Mouse (Mus musculus): ENCODE data around the gene Ptpn14. TPM values are rescaled to one million over a fixed set of nuclear protein-coding genes. Genes with fewer than 3 reads are reported as not detected.

Ptpn14 gene
- total RNA-seq, 1 experiment from 2014 or later: 1.7 TPM

DNA sequence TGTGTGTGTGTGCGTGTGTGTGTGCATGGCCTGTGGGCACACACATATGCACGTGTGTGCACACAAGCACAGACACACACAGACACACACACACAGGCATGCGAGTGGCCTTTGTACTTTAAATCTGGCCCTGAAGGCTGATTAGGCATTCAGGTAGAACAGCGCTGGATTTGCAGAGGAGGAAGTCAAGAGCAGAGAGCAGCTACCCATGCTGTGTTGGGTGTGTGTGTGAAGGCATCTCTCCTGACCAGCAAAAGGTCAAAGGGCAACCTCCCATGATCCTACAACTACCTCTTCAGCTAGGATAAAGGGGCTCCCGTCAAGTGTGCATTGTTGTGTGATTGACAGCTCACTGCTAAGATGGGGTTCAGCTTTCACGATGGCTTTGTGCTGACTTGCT lies 61.5 kb downstream of the Ptpn14 start:
- ATAC-seq (replicated peaks in 1 of 2; ENCODE audit: insufficient read depth in 1 of 2, low FRiP score in 2 of 2, low TSS enrichment in 1 of 2, low read depth in 1 of 2, poor library complexity in 2 of 2, severe bottlenecking in 2 of 2): no peak

DNA sequence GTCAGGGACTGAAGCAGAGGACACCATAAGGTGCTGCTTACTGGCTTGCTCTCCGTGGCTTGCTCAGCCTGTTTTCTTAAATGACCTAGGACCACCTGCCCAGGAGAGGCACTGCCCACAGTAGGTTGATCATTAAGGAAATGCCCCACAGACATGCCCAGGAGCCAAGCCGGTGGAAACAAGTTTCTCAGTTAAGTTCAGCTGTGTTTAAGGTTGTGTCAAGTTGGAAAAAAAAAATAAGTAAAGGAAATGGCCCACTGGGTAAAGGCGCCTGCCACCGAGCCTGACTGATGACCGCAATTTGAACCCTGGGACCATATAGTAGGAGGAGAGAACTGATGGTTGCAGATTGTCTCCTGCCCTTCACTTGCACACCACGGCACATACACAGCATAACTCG lies 62.6 kb downstream of the Ptpn14 start:
- no peak for ATAC-seq (replicated peaks in 1 of 2; ENCODE audit: insufficient read depth in 1 of 2, low FRiP score in 2 of 2, low TSS enrichment in 1 of 2, low read depth in 1 of 2, poor library complexity in 2 of 2, severe bottlenecking in 2 of 2)

DNA sequence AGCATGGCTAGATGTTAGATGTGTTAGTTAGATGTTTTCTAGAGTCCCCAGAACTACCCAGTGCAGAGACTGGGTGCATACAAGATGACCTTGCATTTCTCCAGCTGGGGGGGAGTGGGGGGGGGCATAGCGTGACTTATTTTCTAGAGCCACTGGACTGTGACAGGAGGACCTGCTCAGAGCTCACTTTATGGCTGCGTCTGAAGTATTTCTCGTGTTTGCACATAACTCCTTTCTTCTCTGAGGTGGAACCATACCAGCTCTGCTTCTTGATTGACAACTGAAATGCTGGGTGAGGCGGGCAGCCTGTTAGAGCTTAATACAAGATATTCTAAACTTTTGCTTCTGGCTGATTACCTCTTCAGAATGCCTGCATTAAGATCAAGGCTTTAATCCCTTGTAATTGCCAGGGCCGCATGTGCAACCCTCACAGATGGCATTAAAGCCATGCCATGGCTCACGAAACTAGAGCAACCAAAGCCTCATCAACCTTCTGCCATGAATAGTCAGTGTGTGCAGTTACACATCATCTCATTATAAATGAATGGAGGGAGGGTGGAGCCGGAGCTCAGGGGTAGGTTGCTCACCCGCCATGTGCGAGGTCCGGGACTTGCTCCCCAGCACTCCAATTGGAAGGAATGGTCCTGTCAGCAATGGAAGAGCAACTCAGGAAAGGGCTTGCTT lies 63.6 kb downstream of the Ptpn14 start:
- no peak for ATAC-seq (replicated peaks in 1 of 2; ENCODE audit: insufficient read depth in 1 of 2, low FRiP score in 2 of 2, low TSS enrichment in 1 of 2, low read depth in 1 of 2, poor library complexity in 2 of 2, severe bottlenecking in 2 of 2)

DNA sequence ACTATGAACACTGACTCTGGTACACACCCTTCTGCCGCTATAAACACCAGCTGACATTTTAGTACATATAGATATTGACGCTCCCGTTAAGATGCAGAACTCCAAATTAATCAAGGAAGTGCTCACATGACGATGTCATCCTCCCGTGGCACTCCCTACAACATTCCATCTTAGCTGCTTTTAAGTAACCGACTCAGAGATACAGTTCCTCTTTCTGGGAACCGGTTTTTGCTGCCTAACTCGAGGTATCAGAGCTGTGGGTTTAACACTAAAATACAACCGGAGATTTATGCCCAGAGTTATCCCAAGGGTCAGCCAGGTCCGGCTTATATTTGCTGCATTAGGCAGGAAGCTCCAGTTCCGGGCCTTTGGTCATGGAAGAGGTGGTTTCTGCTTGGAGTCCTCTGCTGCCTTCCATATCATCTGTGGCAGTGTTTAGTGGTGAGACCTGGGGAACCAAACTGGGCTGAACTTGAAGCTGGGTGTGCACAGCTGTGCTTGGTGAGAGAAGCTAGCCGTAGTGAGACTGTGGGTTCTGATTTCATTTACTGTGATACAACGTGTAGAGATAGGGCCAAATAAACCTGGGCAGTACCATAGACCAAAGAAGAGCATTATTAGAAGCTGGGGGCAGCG lies 64.6 kb downstream of the Ptpn14 start:
- peak; percentile 57 to 67 for ATAC-seq (replicated peaks in 1 of 2; ENCODE audit: insufficient read depth in 1 of 2, low FRiP score in 2 of 2, low TSS enrichment in 1 of 2, low read depth in 1 of 2, poor library complexity in 2 of 2, severe bottlenecking in 2 of 2)

- peak; percentile 82 to 84 for ATAC-seq (replicated peaks in 1 of 2; ENCODE audit: insufficient read depth in 1 of 2, low FRiP score in 2 of 2, low TSS enrichment in 1 of 2, low read depth in 1 of 2, poor library complexity in 2 of 2, severe bottlenecking in 2 of 2)
Measured at GRCm38 (mm10) chr1:189798949-189799348, 70.9 kb downstream of the Ptpn14 start.

- ATAC-seq (replicated peaks in 1 of 2; ENCODE audit: insufficient read depth in 1 of 2, low FRiP score in 2 of 2, low TSS enrichment in 1 of 2, low read depth in 1 of 2, poor library complexity in 2 of 2, severe bottlenecking in 2 of 2): no peak
Measured at GRCm38 (mm10) chr1:189800211-189800961, 72.3 kb downstream of the Ptpn14 start.

DNA sequence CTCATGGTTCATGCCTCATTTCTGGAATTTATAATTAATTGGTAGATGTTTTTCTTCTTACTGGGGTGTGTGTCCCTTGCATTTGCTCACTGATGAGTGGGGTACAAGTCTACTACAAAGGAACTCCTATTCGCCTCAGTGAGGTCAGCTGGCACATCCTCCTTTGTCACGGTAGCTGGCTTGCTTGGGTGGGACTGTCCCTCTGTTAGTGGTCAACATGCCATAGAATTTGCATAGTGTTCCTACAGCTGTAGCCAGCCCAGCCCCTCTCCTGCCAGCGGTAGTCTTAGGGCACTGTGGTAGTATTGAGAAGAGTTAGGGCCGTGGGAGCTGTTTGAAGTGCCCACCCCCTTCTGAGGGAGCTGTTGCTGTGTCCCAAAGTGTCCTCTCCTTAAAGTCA lies 73.2 kb downstream of the Ptpn14 start:
- no peak for ATAC-seq (replicated peaks in 1 of 2; ENCODE audit: insufficient read depth in 1 of 2, low FRiP score in 2 of 2, low TSS enrichment in 1 of 2, low read depth in 1 of 2, poor library complexity in 2 of 2, severe bottlenecking in 2 of 2)

DNA sequence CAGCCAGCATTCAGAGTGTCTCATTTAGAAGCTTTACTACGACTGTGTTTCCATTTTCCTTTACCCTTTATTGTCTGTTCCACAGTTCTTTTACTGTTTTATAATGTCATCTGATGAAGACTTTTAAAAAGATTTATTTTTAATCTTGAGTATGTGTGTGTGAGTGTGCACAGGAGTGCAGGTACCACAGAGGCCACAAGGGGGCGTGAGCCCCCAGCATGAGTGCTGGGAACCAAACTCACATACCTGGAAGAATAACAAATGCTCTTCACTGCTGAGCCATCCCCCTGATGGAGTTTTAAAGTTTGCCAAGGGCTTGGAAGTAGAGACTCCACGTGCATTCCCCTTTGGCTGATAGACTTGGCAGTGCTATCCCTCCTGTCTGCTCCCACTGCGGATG lies 74.5 kb downstream of the Ptpn14 start:
- ATAC-seq (replicated peaks in 1 of 2; ENCODE audit: insufficient read depth in 1 of 2, low FRiP score in 2 of 2, low TSS enrichment in 1 of 2, low read depth in 1 of 2, poor library complexity in 2 of 2, severe bottlenecking in 2 of 2): no peak

- no peak for ATAC-seq (replicated peaks in 1 of 2; ENCODE audit: insufficient read depth in 1 of 2, low FRiP score in 2 of 2, low TSS enrichment in 1 of 2, low read depth in 1 of 2, poor library complexity in 2 of 2, severe bottlenecking in 2 of 2)
Measured at GRCm38 (mm10) chr1:189803742-189804141, 75.7 kb downstream of the Ptpn14 start.

DNA sequence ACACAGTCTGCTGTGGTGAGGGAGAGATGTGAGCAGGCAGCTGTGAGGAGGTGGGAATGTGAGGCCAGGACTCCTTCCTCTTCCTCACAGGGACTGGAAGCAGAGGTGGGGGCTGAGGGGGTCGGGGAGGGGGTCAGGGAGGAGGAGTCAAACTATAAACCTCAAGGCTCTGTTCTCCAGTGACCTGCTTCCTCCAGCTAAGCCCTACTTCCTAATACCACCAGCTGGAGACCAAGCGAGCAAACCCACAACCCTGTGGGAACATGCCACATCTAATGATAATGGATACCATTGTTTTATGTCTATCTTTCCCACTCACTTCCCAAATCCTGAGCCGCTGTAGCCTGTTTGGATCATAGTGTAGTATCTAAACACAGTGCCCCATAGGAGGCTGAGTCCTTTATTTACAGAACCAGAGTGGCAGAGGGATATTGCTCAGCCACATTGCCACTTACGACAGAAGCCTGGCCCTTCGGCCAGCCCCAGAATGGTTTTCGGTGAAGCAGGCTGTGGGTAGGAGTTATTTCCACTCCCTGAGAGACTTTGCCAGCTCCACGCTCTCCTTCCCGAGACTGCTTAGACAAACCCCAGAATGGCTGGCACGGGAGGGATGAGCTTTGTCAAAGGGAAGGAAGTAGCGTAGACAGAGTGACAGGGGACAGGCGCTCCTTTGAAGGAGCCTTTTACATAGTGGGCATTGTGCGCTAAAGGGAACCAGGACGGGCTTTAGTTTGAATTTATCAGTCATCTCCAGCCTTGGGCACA lies 78.6 kb downstream of the Ptpn14 start:
- no peak for ATAC-seq (replicated peaks in 1 of 2; ENCODE audit: insufficient read depth in 1 of 2, low FRiP score in 2 of 2, low TSS enrichment in 1 of 2, low read depth in 1 of 2, poor library complexity in 2 of 2, severe bottlenecking in 2 of 2)

DNA sequence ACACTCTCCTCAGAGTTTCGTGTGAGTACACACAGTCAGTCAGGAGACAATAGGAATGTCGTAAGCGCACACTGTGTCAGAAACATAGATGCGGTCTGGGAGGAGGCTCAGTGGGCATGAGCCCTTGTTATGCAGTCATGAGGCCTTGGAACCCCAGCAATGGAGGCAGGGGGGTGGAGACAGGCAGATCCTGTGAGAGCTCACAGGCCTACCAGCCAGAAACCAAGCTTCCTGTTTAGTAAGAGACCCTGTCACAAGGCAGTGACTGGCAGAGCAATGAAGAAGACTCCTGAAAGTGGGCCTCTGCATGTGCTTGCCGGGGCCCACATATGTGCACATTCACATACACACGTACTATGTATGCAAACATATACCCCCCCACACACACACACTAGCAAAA lies 79.9 kb downstream of the Ptpn14 start:
- peak; percentile 42 to 43; a peak in 3 of 4 replicates for ATAC-seq (replicated peaks in 1 of 2; ENCODE audit: insufficient read depth in 1 of 2, low FRiP score in 2 of 2, low TSS enrichment in 1 of 2, low read depth in 1 of 2, poor library complexity in 2 of 2, severe bottlenecking in 2 of 2)

- no peak for ATAC-seq (replicated peaks in 1 of 2; ENCODE audit: insufficient read depth in 1 of 2, low FRiP score in 2 of 2, low TSS enrichment in 1 of 2, low read depth in 1 of 2, poor library complexity in 2 of 2, severe bottlenecking in 2 of 2)
Measured at GRCm38 (mm10) chr1:189808453-189808852, 80.4 kb downstream of the Ptpn14 start.

DNA sequence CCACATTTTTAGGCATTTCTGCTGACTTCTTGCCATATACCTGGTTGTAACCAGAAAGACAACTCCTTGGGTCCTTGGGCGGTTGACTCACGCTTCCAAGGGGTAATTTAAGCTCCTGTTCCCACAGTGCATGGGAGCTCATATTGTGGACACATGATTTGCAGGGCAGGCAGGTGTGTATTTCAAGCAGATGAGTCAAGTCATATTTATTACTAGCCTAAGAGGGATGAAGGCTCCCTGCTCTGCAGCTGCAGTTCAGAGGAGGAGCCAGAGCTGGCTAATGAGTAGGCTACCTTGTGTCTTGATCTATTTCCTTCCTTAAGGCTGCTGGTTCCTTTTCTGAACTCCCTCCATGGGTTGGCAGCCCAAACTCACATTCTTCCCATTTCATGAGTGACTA lies 83.7 kb downstream of the Ptpn14 start:
- ATAC-seq (replicated peaks in 1 of 2; ENCODE audit: insufficient read depth in 1 of 2, low FRiP score in 2 of 2, low TSS enrichment in 1 of 2, low read depth in 1 of 2, poor library complexity in 2 of 2, severe bottlenecking in 2 of 2): no peak

DNA sequence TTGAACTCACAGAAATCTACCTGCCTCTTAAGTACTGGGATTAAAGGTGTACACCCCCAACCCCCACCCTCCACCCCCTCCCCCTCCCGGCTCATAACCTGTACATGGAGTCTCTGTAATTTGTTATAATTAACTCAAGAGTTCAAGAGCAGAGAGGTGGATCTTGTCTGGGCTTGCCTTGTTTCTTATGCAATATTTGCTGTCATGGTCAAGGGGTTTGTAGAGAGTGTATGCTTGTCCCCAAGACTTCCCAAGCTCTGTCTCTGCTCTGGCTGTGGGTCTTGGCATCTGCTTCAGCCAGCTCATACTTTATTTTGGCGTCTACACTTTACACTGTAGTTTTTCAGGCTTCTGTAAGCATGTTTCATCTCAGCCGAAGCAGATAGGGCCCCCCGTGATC lies 86.3 kb downstream of the Ptpn14 start:
- ATAC-seq (replicated peaks in 1 of 2; ENCODE audit: insufficient read depth in 1 of 2, low FRiP score in 2 of 2, low TSS enrichment in 1 of 2, low read depth in 1 of 2, poor library complexity in 2 of 2, severe bottlenecking in 2 of 2): no peak

- no peak for ATAC-seq (replicated peaks in 1 of 2; ENCODE audit: insufficient read depth in 1 of 2, low FRiP score in 2 of 2, low TSS enrichment in 1 of 2, low read depth in 1 of 2, poor library complexity in 2 of 2, severe bottlenecking in 2 of 2)
Measured at GRCm38 (mm10) chr1:189817089-189817488, 89.0 kb downstream of the Ptpn14 start.

DNA sequence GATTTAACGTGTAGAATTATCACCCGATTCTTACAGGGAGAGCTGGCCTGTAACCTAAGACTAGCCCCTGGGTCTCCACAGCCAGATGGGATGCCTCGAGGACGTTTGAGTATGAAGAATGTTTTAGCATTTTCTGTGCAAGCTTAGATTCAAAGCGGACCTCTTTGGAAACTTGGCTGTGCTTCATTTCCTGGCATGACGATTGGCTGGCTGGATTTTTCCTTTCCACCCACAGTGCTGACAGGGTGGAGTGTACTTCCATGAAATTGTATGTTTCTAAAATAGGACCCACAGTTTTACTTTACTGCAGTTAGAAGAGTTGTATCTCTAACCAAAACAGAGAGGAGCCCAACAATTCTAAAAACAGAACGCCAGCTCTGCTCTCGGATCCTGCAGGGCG lies 89.7 kb downstream of the Ptpn14 start:
- no peak for ATAC-seq (replicated peaks in 1 of 2; ENCODE audit: insufficient read depth in 1 of 2, low FRiP score in 2 of 2, low TSS enrichment in 1 of 2, low read depth in 1 of 2, poor library complexity in 2 of 2, severe bottlenecking in 2 of 2)

DNA sequence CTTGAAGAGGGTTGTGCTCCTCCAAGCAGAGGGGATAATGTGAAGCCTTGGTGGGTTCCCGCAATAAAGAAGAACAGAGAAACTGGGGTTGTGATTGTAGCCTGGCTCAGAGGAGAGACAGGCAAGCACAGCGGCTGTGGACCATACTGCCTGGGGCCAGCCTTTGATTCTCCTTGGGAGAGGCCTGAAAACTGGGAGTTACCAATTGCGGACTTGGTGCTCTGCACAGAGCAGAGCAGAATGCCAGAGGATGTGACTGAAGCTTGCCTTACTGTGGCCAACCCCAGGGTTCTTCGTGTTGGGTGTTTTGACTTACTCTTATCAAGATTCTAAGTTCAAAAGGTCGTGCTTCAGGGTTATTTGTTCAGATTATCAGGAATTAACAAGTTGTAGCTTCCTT lies 92.0 kb downstream of the Ptpn14 start:
- ATAC-seq (replicated peaks in 1 of 2; ENCODE audit: insufficient read depth in 1 of 2, low FRiP score in 2 of 2, low TSS enrichment in 1 of 2, low read depth in 1 of 2, poor library complexity in 2 of 2, severe bottlenecking in 2 of 2): no peak

DNA sequence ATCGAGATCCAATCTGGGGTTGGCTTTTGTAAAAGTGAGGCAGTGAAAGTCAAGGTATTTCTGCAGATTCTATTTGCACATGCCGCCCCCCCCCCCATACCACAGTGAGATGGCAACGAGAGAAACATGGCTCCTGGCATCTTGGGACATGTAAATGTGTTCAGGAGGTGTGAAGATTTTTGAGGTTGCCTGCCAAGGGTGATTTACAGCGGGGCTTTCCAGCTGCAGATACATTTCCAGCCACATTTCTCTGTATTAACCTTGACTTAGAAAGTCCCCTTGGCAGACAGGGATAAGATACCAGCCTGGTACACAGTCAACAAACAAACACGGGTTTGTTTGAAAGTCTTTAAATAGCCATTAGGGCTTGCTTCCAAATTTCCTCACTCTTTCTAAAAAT lies 96.4 kb downstream of the Ptpn14 start:
- ATAC-seq (replicated peaks in 1 of 2; ENCODE audit: insufficient read depth in 1 of 2, low FRiP score in 2 of 2, low TSS enrichment in 1 of 2, low read depth in 1 of 2, poor library complexity in 2 of 2, severe bottlenecking in 2 of 2): no peak
